Mouse (Mus musculus) embryonic facial prominence, embryonic 12.5 days (tissue): Measurements from ENCODE around the gene Stom. TPM values are rescaled to one million over a fixed set of nuclear protein-coding genes. Genes with fewer than 3 reads are reported as not detected.

ENCODE experiments used
- ATAC-seq: fragments of 200-750 bp; cut with Nextera tagmentation; 2 replicates; pipeline ENCODE4 v1.8.0; 2017; ENCODE audit not compliant: insufficient number of reproducible peaks, insufficient read depth, low FRiP score, low TSS enrichment
- H3K27ac ChIP-seq: fragments of 300-500 bp; sonication (generic); 2 replicates; pipeline ENCODE4 v1.5.1; 2016; ENCODE audit warnings: mild to moderate bottlenecking
- H3K27me3 ChIP-seq: fragments of 300-500 bp; sonication (generic); 2 replicates; pipeline ENCODE4 v1.6.1; 2016; ENCODE audit warnings: mild to moderate bottlenecking, moderate library complexity
- H3K36me3 ChIP-seq: fragments of 300-500 bp; sonication (generic); 2 replicates; pipeline ENCODE4 v1.6.1; 2016; ENCODE audit warnings: mild to moderate bottlenecking
- H3K4me1 ChIP-seq: fragments of 300-500 bp; sonication (generic); 2 replicates; pipeline ENCODE4 v1.6.1; 2016
- H3K4me2 ChIP-seq: fragments of 300-500 bp; sonication (generic); replicated peaks from 2 replicates; pipeline ENCODE4 v1.6.1; 2016; ENCODE audit warnings: mild to moderate bottlenecking, moderate library complexity
- H3K4me3 ChIP-seq: fragments of 300-500 bp; sonication (generic); 2 replicates; pipeline ENCODE4 v1.5.1; 2016; ENCODE audit warnings: mild to moderate bottlenecking
- H3K9ac ChIP-seq: fragments of 300-500 bp; sonication (generic); 2 replicates; pipeline ENCODE4 v1.6.1; 2016; ENCODE audit warnings: mild to moderate bottlenecking, moderate library complexity
- H3K9me3 ChIP-seq: fragments of 300-500 bp; sonication (generic); 2 replicates; pipeline ENCODE4 v1.6.1; 2016; ENCODE audit warnings: mild to moderate bottlenecking, moderate library complexity
- WGBS: fragments of 180-500 bp; shearing (Covaris S2); methylation state at CpG from one replicate; pipeline ENCODE4 v1.1.7; 2016; 5-methylcytosine and 5-hydroxymethylcytosine counted together
- polyA plus RNA-seq: library from polyadenylated mRNA; unstranded; fragments of >200 nt; fragmentation: Nextera tagmentation; extraction: Ambion mirVana; gene quantifications from 2 replicates; pipeline ENCODE4 v1.2.1, GENCODE M21; 2016

The Stom gene
- polyA plus RNA-seq, 1 experiment from 2014 or later: 24.1 TPM

DNA sequence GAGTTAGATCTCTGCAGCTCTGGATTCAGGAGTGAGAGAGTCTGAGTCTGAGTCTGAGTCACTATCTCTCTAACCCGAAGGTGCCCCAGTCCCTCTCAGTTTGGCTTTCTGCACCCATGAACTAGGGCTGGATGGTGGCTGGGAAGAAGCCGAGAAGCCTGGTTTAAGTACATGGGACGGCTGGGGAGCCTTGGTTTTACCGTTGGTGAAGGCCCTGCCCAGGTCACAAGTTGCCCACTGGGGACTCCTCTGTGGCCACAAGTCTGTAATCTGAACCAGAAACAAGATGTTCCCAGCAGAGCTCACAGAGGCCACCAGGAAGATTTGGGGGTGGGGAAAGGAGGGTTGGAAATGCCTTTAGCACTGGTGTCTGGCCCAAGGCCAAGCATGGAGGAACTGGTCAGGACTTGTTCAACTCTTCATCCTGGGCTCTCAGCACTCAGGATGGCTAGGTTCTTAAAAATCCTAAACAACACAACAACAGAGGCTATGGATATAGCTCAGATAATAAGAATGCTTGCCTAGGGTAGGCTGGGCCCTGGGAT, 67.0 kb downstream of the Stom start:
- WGBS: 47% methylated on average over 4 of the region's 4 CpGs
- no peak overlapping the region for H3K9ac ChIP-seq
- no peak overlapping the region for H3K4me3 ChIP-seq
- H3K9me3 ChIP-seq: no peaks in the 10 kb centered on the region
- no peaks in the 10 kb centered on the region for H3K36me3 ChIP-seq
- no peak for ATAC-seq
- no peaks in the 10 kb centered on the region for H3K27me3 ChIP-seq
- H3K27ac ChIP-seq: peak overlapping the region; percentile 52
- peaks cover 77% of the 10 kb centered on the region for H3K4me1 ChIP-seq
- H3K4me2 ChIP-seq: no peak overlapping the region

DNA sequence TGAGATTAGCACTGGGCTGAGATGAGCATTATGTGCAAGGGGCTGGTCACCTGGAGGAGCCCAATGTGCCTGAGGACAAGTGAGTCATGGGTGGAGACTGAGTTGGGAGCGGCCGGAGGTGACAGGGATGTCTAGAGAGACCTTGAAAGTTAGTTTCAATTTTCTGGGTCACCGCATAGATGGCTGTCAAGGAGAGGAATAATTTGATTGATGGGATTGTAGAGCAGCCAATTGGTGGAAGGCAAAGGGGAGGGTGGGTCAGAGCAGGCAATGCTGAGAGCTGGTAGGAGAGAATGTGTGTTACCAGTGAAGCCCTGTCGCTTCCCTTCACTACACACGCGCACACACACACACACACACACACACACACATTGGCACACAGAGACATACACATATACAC, 67.6 kb downstream of the Stom start:
- no peak overlapping the region for H3K4me2 ChIP-seq
- ATAC-seq: no peak
- no peaks in the 10 kb centered on the region for H3K36me3 ChIP-seq
- H3K9ac ChIP-seq: no peak overlapping the region
- no peaks in the 10 kb centered on the region for H3K9me3 ChIP-seq
- H3K4me3 ChIP-seq: no peak overlapping the region
- H3K4me1 ChIP-seq: peaks cover 76% of the 10 kb centered on the region
- WGBS: 85% methylated on average over 6 of the region's 6 CpGs
- no peaks in the 10 kb centered on the region for H3K27me3 ChIP-seq
- no peak overlapping the region for H3K27ac ChIP-seq

DNA sequence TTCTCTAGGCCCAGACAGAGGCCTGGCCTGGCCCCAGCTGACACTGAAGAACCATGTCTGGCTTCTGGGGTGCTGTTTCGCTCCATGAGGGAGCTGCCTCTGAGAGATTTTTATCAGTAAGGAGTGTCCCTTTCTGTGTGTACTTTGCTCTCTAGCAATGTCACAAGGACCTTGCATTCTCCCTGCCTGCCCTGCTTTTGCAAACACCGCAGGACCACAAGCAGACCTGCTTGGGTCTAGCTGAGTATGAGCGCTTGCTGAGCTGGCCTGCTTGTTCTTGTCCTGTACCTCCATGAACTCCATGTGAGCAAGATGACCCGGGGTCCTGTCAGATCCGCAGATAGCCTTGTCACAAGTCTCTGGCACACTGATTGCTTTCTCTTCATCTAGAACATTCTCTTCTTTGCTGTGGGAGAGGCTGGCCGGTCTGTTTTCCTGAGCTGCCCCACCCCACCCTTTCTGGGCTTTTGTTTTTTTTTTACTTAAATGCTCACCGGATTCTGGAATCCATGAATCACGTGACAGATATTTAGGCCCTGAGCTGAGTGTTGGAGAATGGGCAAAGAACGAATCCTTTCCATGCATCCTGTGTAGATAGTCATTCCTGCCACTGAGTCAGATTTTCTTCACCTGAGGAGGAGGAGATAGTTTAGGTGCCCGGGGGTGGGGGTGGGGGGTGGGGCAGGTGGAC, 68.8 kb downstream of the Stom start:
- no peak for ATAC-seq
- Histone ChIP-seq H3K27ac (no peak overlapping the region), H3K4me1 (peaks cover 65% of the 10 kb centered on the region), H3K36me3 (no peaks in the 10 kb centered on the region), H3K9me3 (no peaks in the 10 kb centered on the region), H3K4me2 (no peak overlapping the region), H3K27me3 (no peaks in the 10 kb centered on the region), H3K4me3 (no peak overlapping the region), H3K9ac (no peak overlapping the region)
- WGBS: 72% methylated on average over 10 of the region's 10 CpGs

DNA sequence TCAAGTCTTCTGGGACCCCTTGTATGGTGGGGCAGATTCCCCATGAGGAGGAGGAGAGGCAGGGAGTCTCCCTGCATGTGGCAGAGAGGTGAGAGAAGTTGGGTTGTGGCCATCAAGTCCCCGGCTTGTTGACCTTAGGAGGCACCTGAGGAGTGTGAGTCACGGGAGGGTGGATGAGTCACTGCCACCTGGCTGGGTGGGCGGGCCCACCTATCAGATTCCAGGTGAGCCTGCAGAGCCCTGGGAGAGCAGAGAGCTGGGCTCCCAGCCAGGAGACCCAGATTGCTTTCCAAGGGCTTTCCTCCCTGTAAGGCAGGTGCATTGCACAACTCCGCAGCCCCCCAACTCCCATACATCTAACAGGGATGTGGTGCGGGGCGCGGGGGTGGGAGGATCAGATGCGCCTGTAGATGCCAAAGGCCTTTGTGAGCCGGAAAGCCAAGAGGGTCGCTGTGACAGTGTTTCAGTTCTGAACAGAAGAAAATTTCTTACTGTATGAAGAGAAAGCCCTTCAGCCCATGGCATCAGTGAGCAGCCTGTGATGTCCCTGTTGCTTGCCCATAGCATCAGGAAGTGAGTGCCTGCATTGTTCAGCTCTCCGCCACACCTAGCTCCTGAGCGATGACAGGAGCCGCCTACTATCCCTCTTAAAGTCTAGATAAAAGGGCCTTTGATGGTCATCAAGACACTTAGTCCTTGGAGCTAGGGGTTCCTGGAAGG, 69.5 kb downstream of the Stom start:
- 75% methylated on average over 13 of the region's 13 CpGs for WGBS
- no peak overlapping the region for H3K27ac ChIP-seq
- peaks cover 60% of the 10 kb centered on the region for H3K4me1 ChIP-seq
- H3K36me3 ChIP-seq: no peaks in the 10 kb centered on the region
- H3K9me3 ChIP-seq: no peaks in the 10 kb centered on the region
- no peaks in the 10 kb centered on the region for H3K27me3 ChIP-seq
- no peak overlapping the region for H3K9ac ChIP-seq
- no peak for ATAC-seq
- H3K4me3 ChIP-seq: no peak overlapping the region
- H3K4me2 ChIP-seq: no peak overlapping the region

DNA sequence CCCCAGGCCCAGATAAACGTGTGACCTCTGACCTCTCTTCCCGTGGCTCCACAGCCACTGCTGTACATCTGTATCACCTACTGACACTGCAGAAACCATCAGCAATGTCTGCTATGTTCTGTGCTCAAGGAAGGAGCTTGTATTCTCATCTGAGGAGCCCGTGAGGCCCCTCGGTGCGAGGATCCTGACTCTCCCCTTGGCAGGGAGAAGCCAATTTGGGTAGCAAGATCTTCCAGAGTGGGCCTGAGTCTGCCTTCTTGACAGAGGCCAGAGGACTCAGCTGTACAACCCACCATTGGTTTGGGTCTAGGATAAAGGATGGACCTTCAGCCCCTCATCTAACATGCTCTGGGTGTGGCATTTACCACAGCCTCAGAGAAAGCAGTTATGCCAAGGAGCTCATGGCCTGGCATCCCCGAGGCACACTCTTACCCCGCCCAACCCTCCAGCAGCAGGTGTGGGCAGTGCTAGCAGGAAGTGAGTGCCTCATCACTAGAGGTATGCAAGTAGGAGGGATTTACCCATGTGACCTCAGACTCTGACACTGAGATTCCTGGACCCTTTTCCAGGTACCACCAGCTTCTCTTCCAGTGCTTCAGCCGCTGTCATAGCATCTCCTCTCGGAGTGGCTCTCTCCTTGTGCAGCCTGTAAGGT, 70.4 kb downstream of the Stom start:
- no peak overlapping the region for H3K27ac ChIP-seq

DNA sequence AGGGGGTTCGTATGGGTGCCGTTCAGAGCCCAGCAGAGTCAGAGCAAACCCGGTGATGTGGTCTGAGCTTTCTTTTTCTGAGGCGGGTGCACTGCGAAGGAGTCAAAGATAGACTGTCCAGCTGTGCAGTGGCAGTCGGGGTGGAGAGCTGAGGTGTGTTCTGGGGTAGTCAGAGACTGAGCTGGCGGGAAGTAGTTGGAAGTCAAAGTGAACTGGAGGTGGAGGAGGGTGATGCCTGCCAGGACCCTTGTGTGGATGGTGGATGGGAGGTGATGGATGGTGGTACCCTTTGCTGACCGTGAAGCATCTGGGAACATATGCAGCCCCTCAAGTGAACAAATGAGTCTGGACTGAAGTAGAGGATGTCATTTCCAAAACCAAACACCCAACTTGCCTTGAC, 71.0 kb downstream of the Stom start:
- no peak overlapping the region for H3K4me3 ChIP-seq
- no peak for ATAC-seq
- peaks cover 52% of the 10 kb centered on the region for H3K4me1 ChIP-seq
- no peaks in the 10 kb centered on the region for H3K9me3 ChIP-seq
- no peaks in the 10 kb centered on the region for H3K27me3 ChIP-seq
- H3K36me3 ChIP-seq: no peaks in the 10 kb centered on the region
- 67% methylated on average over 8 of the region's 8 CpGs for WGBS
- H3K27ac ChIP-seq: peak overlapping the region; percentile 73
- peak overlapping the region; percentile 14; the same call in 1 of the 2 replicates for H3K4me2 ChIP-seq
- no peak overlapping the region for H3K9ac ChIP-seq

More for the DNA sequence above, 70.4 kb downstream of the Stom start:
- Histone ChIP-seq H3K27me3 (no peaks in the 10 kb centered on the region), H3K4me1 (peaks cover 57% of the 10 kb centered on the region), H3K36me3 (no peaks in the 10 kb centered on the region), H3K9me3 (no peaks in the 10 kb centered on the region), H3K4me2 (no peak overlapping the region), H3K9ac (no peak overlapping the region), H3K4me3 (no peak overlapping the region)
- 76% methylated on average over 9 of the region's 9 CpGs for WGBS
- ATAC-seq: no peak

DNA sequence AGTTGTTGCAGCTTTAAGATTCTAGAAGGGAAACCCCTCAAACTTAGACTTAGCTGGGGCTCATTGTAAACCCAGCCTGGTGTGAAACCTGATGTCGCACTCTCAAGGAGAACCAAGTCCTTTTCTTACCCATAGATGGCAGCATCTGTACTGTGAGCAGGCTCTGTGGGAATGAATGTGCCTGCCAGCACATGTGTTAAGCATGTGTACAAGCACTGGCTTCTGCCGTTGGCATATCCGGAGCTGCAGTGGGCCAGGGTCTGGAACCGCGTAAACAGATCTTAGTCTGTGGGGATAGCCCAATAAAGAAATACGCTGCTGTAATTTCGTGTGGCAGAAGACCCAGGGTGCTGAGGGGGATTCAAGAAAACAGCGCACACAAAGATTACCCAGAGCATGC, 71.5 kb downstream of the Stom start:
- Histone ChIP-seq H3K9me3 (no peaks in the 10 kb centered on the region), H3K27ac (peak overlapping the region; percentile 73), H3K4me2 (peak overlapping the region; percentile 14; the same call in 1 of the 2 replicates), H3K36me3 (no peaks in the 10 kb centered on the region), H3K4me3 (no peak overlapping the region), H3K27me3 (no peaks in the 10 kb centered on the region), H3K4me1 (peaks cover 50% of the 10 kb centered on the region), H3K9ac (no peak overlapping the region)
- ATAC-seq: no peak; the same call in 1 of the 2 replicates
- WGBS: 20% methylated on average over 8 of the region's 8 CpGs

DNA sequence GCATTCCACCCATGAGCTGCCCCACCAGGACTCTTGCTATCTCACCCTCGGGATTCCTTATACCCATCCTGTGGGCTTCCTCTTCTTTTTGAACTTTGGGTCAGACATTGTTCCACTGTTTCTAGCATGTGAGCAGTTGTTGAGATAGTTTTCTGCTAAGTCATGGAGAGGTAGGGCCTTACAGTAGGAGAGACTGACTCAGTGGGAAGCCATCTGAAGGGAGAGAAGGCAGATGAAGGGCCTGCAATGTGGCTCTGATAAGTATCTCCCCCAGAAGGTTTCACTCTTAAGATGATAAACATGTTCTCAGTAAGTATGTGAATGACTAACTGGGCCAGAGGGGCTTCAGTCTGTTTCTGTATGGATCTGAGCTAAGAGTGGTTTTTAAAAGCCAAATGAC, 72.7 kb downstream of the Stom start:
- no peak overlapping the region for H3K9ac ChIP-seq
- 71% methylated on average over 1 of the region's 1 CpGs for WGBS
- no peak overlapping the region for H3K4me2 ChIP-seq
- H3K36me3 ChIP-seq: no peaks in the 10 kb centered on the region
- H3K9me3 ChIP-seq: no peaks in the 10 kb centered on the region
- H3K4me1 ChIP-seq: peaks cover 51% of the 10 kb centered on the region
- H3K27ac ChIP-seq: no peak overlapping the region
- H3K27me3 ChIP-seq: no peaks in the 10 kb centered on the region
- no peak overlapping the region for H3K4me3 ChIP-seq
- no peak for ATAC-seq

Other genes starting within 250 kb of the Stom start
- 0.19 and 0.55 TPM in 2 replicates for gene AI182371, start 235.4 kb downstream of the Stom start, polyA plus RNA-seq
- 28.7 and 31.2 TPM in 2 replicates for gene Cntrl, start 227.5 kb downstream of the Stom start, polyA plus RNA-seq
- 317 and 329 TPM in 2 replicates for gene Rab14, start 135.9 kb downstream of the Stom start, polyA plus RNA-seq
- 130 and 133 TPM in 2 replicates for gene Gsn, start 80.6 kb downstream of the Stom start, polyA plus RNA-seq
- gene 4930568D16Rik, start 30.8 kb upstream of the Stom start, polyA plus RNA-seq: not detected in 2 replicates
- gene 4930402F06Rik, start 60.2 kb upstream of the Stom start, polyA plus RNA-seq: not detected in 2 replicates
- gene Ggta1, start 126.3 kb upstream of the Stom start, polyA plus RNA-seq: 9.8 and 10.8 TPM in 2 replicates
- gene Dab2ip, start 221.3 kb upstream of the Stom start, polyA plus RNA-seq: 61.0 and 73.7 TPM in 2 replicates